Mouse (Mus musculus): ENCODE results near the gene Iffo1.

- TF ChIP-seq CTCF (IDR thresholded peaks at IDR 0.05; ENCODE audit: low read depth, low read length) (no peak), POLR2A (IDR thresholded peaks at IDR 0.05; ENCODE audit: borderline replicate concordance, low read depth, low read length) (no peak)
Observed at GRCm38 (mm10) chr6:125192841-125193240, 47.8 kb downstream of the Iffo1 start.

Data from bone marrow macrophage, adult 2 months (primary cell).